Mouse (Mus musculus) lung, embryonic 14.5 days (tissue): Measurements from ENCODE around the gene Mex3d. TPM values are rescaled to one million over a fixed set of nuclear protein-coding genes. Genes with fewer than 3 reads are reported as not detected.
A peak's percentile ranks its signal among the peaks of the same experiment; 100 is the strongest.

ENCODE experiments used
- ATAC-seq: fragments of 200-750 bp; cut with Nextera tagmentation; 2 replicates; pipeline ENCODE4 v1.8.0; 2017; ENCODE audit warnings: mild to moderate bottlenecking, moderate TSS enrichment, moderate library complexity; ENCODE audit not compliant: insufficient read depth
- DNase-seq: peaks from one replicate; pipeline ENCODE4 v3.0.0-alpha.2; 2015
- H3K27ac ChIP-seq: fragments of 300-500 bp; sonication (generic); 2 replicates; pipeline ENCODE4 v1.5.1; 2014; ENCODE audit warnings: low read depth, mild to moderate bottlenecking, moderate library complexity
- H3K27me3 ChIP-seq: fragments of 300-500 bp; sonication (generic); 2 replicates; pipeline ENCODE4 v1.6.1; 2014; ENCODE audit warnings: low read length, control low read depth; ENCODE audit not compliant: insufficient read depth
- H3K36me3 ChIP-seq: fragments of 300-500 bp; sonication (generic); 2 replicates; pipeline ENCODE4 v1.6.1; 2014; ENCODE audit warnings: control low read depth; ENCODE audit not compliant: insufficient read depth
- H3K4me1 ChIP-seq: fragments of 300-500 bp; sonication (generic); 2 replicates; pipeline ENCODE4 v1.6.1; 2014; ENCODE audit warnings: antibody characterized with exemption, control low read depth; ENCODE audit not compliant: insufficient read depth
- H3K4me2 ChIP-seq: fragments of 300-500 bp; sonication (generic); 2 replicates; pipeline ENCODE4 v1.6.1; 2014; ENCODE audit warnings: mild to moderate bottlenecking
- H3K4me3 ChIP-seq: fragments of 300-500 bp; sonication (generic); 2 replicates; pipeline ENCODE4 v1.5.1; 2014; ENCODE audit warnings: low read depth, low read length
- H3K9ac ChIP-seq: fragments of 300-500 bp; sonication (generic); 2 replicates; pipeline ENCODE4 v1.6.1; 2014
- H3K9me3 ChIP-seq: fragments of 300-500 bp; sonication (generic); 2 replicates; pipeline ENCODE4 v1.6.1; 2016; ENCODE audit warnings: low read depth, low read length, control low read depth
- CTCF ChIP-seq: IDR thresholded peaks from 2 replicates; pipeline ENCODE4 v1.5.1; 2016; ENCODE audit warnings: antibody characterized with exemption, low read depth
- WGBS: fragments of 180-500 bp; shearing (Covaris S2); extraction: QIAGEN DNeasy Blood & Tissue Kit; methylation state at CpG from one replicate; pipeline ENCODE4 v1.1.7; 2014; 5-methylcytosine and 5-hydroxymethylcytosine counted together
- polyA plus RNA-seq: library from polyadenylated mRNA; unstranded; fragments of >200 nt; fragmentation: Nextera tagmentation; extraction: Ambion mirVana; gene quantifications from 2 replicates; pipeline ENCODE4 v1.2.1, GENCODE M21; 2014

Gene Mex3d
- polyA plus RNA-seq, 1 experiment from 2014 or later = 8.6 TPM

DNA sequence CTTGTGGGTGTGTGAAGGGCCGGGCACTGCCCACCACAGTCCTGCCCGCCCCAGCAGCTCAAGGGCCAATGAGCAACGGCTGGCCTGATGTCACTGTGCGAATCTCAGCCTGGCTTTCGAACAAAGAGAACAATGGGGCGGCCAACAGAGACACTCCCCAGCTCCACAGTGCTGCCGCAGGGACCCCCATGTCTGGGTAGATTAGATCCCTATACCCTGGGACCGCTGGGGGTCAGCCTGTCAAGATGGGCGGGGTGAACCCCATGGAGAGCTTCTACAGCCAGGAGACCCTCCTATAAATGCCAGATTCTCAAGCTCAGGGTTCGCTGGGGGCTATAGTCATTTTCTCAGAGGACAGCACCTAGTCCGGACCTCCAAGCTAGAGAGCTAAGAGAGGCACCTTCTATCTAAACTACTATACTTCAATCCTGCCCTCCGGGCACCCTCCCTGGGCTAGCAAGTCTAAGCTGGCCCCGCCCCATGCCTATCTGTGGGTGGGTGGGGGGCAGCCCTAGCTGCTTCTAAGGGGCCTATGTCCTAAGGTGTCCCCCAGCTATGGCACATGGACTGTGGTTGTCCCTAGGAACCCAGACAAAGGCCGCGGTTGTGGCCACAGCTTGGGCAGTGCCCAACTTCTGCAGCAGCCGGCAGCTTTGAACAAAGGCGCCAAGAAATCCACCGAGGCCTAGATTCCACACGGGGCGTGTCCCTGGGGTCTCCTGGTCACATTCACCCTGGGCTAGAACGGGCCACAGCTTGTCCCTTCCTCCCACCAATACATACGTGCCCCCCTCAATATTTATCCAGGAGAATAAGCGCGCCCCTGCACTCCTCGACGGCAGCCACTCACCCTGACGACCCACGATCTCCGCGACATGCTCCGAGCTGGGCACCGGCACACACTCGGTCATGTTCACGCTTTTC is 1.4 kb downstream of the Mex3d start:
- peak; percentile 53 for ATAC-seq
- peak; percentile 86 for DNase-seq
- peak overlapping the region; percentile 93 for H3K27ac ChIP-seq
- H3K4me2 ChIP-seq = peak overlapping the region; percentile 77
- under 1% methylated on average over 34 of the region's 34 CpGs for WGBS
- peaks cover 14% of the 10 kb centered on the region; the same call in 1 of the 2 replicates for H3K4me1 ChIP-seq
- H3K36me3 ChIP-seq = peaks cover 50% of the 10 kb centered on the region
- H3K9ac ChIP-seq = peak overlapping the region; percentile 97
- TF ChIP-seq CTCF = no peak
- no peaks in the 10 kb centered on the region for H3K27me3 ChIP-seq
- peak overlapping the region; percentile 95 for H3K4me3 ChIP-seq
- H3K9me3 ChIP-seq = no peaks in the 10 kb centered on the region

DNA sequence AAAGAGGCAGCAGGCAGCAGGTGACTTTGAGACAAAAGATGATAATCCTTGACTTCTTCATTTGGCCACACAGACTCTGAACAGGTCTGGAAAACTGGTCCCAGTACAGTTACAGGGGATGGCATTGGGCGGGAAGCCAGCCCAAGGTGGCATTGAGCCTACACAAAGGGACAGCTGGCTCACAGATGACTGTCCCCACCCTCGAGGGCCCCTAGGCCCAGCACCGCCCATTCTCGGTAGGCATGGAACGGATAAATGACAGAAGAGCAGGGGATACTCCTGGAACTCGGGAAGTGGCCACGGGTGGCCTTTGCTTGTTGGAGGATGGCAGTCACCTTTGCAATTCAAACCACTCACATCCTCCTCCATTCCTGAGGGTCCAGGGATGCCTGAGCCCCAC is 2.1 kb downstream of the Mex3d start:
- peak overlapping the region; percentile 77 for H3K4me2 ChIP-seq
- TF ChIP-seq CTCF = no peak
- H3K4me3 ChIP-seq = peak overlapping the region; percentile 95
- no peak for DNase-seq
- H3K27ac ChIP-seq = peak overlapping the region; percentile 93; the same call in 1 of the 2 replicates
- ATAC-seq = no peak
- H3K27me3 ChIP-seq = no peaks in the 10 kb centered on the region
- peak overlapping the region; percentile 97 for H3K9ac ChIP-seq
- peaks cover 50% of the 10 kb centered on the region for H3K36me3 ChIP-seq
- WGBS = 7% methylated on average over 7 of the region's 7 CpGs
- H3K4me1 ChIP-seq = peaks cover 14% of the 10 kb centered on the region; the same call in 1 of the 2 replicates
- H3K9me3 ChIP-seq = no peaks in the 10 kb centered on the region

DNA sequence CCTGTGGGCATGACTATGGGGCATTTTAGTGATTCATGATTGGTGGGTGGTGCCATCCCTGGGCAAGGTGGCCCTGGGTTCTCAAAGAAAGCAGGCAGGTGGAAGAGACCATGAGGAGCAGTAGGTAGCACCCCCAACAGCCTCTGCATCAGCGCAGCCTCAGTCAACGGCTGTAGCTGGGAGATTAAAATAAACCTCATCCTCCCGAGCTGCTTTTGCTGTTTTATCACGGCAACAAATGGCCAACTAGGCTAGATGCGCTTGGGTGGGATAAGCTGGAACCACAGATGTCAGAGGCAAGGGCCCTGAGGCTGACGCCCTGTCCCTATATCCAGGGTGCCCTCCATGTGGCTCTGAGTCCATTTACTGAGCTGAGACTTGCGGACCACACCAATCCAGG is 2.8 kb downstream of the Mex3d start:
- no peak for DNase-seq
- peak overlapping the region; percentile 97 for H3K9ac ChIP-seq
- H3K27ac ChIP-seq = no peak overlapping the region
- peaks cover 14% of the 10 kb centered on the region; the same call in 1 of the 2 replicates for H3K4me1 ChIP-seq
- peaks cover 56% of the 10 kb centered on the region for H3K36me3 ChIP-seq
- no peaks in the 10 kb centered on the region for H3K9me3 ChIP-seq
- no peak for TF ChIP-seq CTCF
- no peak for ATAC-seq
- peak overlapping the region; percentile 77 for H3K4me2 ChIP-seq
- 64% methylated on average over 7 of the region's 7 CpGs for WGBS
- H3K27me3 ChIP-seq = no peaks in the 10 kb centered on the region
- H3K4me3 ChIP-seq = peak overlapping the region; percentile 95

DNA sequence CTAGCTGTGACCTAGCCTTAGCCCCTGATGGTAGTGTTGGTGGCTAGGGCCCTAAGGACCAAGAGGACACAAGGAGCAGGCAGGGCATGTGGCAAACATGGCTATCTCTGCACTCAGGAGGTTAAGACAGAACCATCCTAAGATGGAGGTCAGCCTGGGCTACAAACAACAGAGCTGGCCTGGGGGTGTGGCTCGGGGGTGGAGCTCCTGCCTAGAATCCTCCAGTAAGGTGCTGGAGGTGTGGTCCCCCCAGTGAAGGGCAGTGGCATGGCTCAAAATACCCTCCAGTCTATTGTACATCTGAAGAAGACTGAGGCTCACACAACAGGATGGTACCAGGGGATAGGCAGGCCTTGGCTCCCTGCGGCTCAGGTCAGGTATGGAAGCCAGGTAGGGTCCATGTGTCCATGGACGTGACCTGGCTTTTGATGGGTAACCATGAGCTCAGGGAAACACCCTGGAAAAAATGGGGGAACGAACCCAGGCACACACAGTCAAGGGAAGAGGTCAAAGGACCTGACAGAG is 3.3 kb downstream of the Mex3d start:
- DNase-seq (no peak), ATAC-seq (no peak)
- Histone ChIP-seq H3K9ac (peak overlapping the region; percentile 97), H3K36me3 (peaks cover 61% of the 10 kb centered on the region), H3K4me3 (no peak overlapping the region; the same call in 1 of the 2 replicates), H3K27ac (no peak overlapping the region), H3K4me1 (peaks cover 14% of the 10 kb centered on the region; the same call in 1 of the 2 replicates), H3K4me2 (peak overlapping the region; percentile 77), H3K27me3 (no peaks in the 10 kb centered on the region), H3K9me3 (no peaks in the 10 kb centered on the region)
- 89% methylated on average over 4 of the region's 4 CpGs for WGBS
- TF ChIP-seq CTCF = no peak

DNA sequence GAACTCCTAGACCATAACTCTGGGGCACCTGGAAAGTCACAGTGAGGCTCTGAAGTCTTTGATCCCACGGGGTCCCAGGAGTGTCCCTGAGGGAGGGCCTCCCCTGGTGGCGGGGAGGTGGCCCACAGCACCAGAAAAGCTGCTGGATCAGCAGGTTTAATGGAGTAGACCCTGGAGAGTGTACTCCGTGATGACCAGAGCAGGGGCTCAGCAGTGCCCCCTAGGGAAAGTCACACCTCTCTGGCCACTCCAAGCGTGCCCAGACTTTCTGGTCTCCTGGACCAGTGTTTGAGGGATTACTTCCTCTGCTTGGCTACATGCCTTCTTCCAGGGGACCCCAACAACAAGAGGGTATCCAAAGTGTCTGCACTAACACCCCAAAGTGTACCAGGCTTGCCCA is 4.0 kb downstream of the Mex3d start:
- peak; percentile 51 for TF ChIP-seq CTCF
- Histone ChIP-seq H3K27me3 (no peaks in the 10 kb centered on the region), H3K4me3 (no peak overlapping the region), H3K4me1 (peaks cover 14% of the 10 kb centered on the region; the same call in 1 of the 2 replicates), H3K4me2 (no peak overlapping the region), H3K9ac (0 out of 2 replicates have a peak overlapping the region, but pooled peaks have one; percentile 6), H3K36me3 (peaks cover 63% of the 10 kb centered on the region), H3K9me3 (no peaks in the 10 kb centered on the region), H3K27ac (no peak overlapping the region)
- DNase-seq (no peak), ATAC-seq (no peak)
- WGBS = 55% methylated on average over 4 of the region's 4 CpGs

DNA sequence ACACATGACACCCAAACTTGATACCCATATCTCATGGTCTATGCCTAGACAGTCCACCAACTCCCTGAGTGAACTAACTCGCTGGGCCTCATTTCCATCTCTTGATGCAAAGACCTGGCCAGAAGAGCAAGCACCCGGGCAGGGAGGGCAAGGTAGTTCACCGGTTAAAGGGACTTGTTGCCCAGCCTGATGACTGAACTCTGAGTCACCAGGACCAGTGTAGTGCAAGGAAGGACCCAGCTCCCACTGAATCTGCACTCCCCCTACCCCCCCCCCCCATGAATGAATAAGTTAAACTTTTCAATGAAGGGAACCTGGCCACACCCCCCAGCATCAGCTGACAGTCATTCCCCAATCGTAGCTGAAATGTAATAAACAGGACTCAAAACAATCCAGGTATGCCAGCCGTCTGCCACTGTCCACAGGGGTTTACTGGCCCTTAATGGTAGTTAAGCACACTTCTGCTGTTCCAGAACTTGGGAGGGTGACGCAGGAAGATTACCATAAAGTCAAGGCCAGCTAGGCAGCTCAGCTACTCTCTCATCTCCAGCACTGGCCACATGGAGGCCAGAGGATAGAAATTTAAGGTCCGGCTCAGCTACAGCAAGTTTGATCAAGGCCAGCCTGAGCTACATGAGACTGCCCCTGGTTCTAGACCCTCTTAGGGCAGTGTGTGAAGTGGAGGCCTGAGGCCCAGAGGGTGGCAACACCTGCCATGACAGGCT is 4.7 kb downstream of the Mex3d start:
- ATAC-seq = no peak
- no peaks in the 10 kb centered on the region for H3K9me3 ChIP-seq
- 78% methylated on average over 7 of the region's 7 CpGs for WGBS
- 0 out of 2 replicates have a peak overlapping the region, but pooled peaks have one; percentile 6 for H3K9ac ChIP-seq
- no peak for DNase-seq
- no peak overlapping the region for H3K4me3 ChIP-seq
- TF ChIP-seq CTCF = no peak
- H3K36me3 ChIP-seq = peaks cover 63% of the 10 kb centered on the region
- no peaks in the 10 kb centered on the region for H3K27me3 ChIP-seq
- no peak overlapping the region for H3K4me2 ChIP-seq
- peaks cover 14% of the 10 kb centered on the region; the same call in 1 of the 2 replicates for H3K4me1 ChIP-seq
- H3K27ac ChIP-seq = no peak overlapping the region
